Comparison of ENCODE assay signal across 9 mouse cellular contexts in genomic region chr13:94143063-94143652, GRCm38 (mm10).
DNase-seq lines count a peak whose midpoint lies in the region; ATAC-seq and TF ChIP-seq lines count a peak whose summit lies in the region.
"Had no signal": no experiment of that assay in that cellular context is flagged by ENCODE, and none has a peak within 500 bp of the region (broad histone marks: within the 10 kb centered on the region; RNA-seq: fewer than 3 reads in every experiment).

No protein-coding gene starts in this region.

- intact Hi-C loops in left cerebral cortex, postnatal 4 days (cut with DNase I) = no loop called here
- intact Hi-C loops in left cerebral cortex, postnatal 36 days (cut with DNase I) = loop anchor here (5.0 kb wide), 1 partner anchor 59 kb away; no protein-coding TSS in a partner anchor

- peak; percentile 46 for ATAC-seq in megakaryocyte-erythroid progenitor cell, adult 5-6 weeks (replicated peaks; ENCODE audit: low FRiP score, low TSS enrichment, poor library complexity, severe bottlenecking)
- ATAC-seq: Patski had no signal

- H3K27me3 ChIP-seq in cerebellum, adult 2 months (ENCODE audit: control insufficient read depth, insufficient read depth, low read length) = no peaks in the 10 kb centered on the region
- H3K27me3 ChIP-seq: Patski had no signal

- peak; percentile 58 for DNase-seq in left cerebral cortex, postnatal 4 days
- DNase-seq in left cerebral cortex, postnatal 36 days (ENCODE audit: low spot score in 2 of 2) = no peak
- peak; percentile 43 to 45 for DNase-seq in cerebellum, adult 2 months
- DNase-seq in gastrocnemius, postnatal 10 days = peak; percentile 44
- peak; percentile 76 for DNase-seq in kidney, postnatal 10 days
- DNase-seq in right cerebral cortex, adult 18-20 months = no peak
- no peak for DNase-seq in spleen, adult 18-20 months

- TF ChIP-seq CTCF in cerebellum, adult 2 months (IDR thresholded peaks at IDR 0.05; ENCODE audit: borderline replicate concordance, insufficient read depth, low read depth, low read length) = peak; percentile 76

- H3K4me3 ChIP-seq in cerebellum, adult 2 months (replicated peaks; ENCODE audit: insufficient read depth, low read depth, low read length) = no peak overlapping the region

- no peak for TF ChIP-seq POLR2A in cerebellum, adult 2 months (IDR thresholded peaks at IDR 0.05; ENCODE audit: borderline replicate concordance, insufficient read depth, low read length)

- no peak overlapping the region for H3K27ac ChIP-seq in cerebellum, adult 2 months (ENCODE audit: insufficient read depth, low read length)

- H3K4me1 ChIP-seq in cerebellum, adult 2 months (ENCODE audit: control insufficient read depth, insufficient read depth, low read length) = peaks cover 7% of the 10 kb centered on the region

- WGBS in cerebellum, adult 2 months = 38% methylated on average over 12 of the region's 12 CpGs

Comparison
In these comparisons a context has a peak if more than half of its experiments do, and no peak if none do; other contexts are left out.
1. DNase-seq: peak in left cerebral cortex, postnatal 4 days (single experiment), cerebellum, adult 2 months (2 of 2), gastrocnemius, postnatal 10 days (single experiment) and kidney, postnatal 10 days (single experiment); none in left cerebral cortex, postnatal 36 days (0 of 2), right cerebral cortex, adult 18-20 months (single experiment) and spleen, adult 18-20 months (0 of 2).